Mouse (Mus musculus): ENCODE data around the gene Prdm12.

- TF ChIP-seq CTCF (IDR thresholded peaks at IDR 0.05; ENCODE audit: control insufficient read depth, insufficient read depth, insufficient read length) = no peak
- TF ChIP-seq MYOG (IDR thresholded peaks at IDR 0.05; ENCODE audit: control insufficient read depth, extremely low read depth, insufficient read length) = no peak
- TF ChIP-seq MAX (IDR thresholded peaks at IDR 0.05) = no peak
Measured at GRCm38 (mm10) chr2:31689045-31689444, 49.2 kb downstream of the Prdm12 start.

Data from C2C12 (cell line).